Mouse (Mus musculus) brown adipose tissue, adult 24 weeks (tissue): ENCODE data around the gene Mfsd2b. TPM values are rescaled to one million over a fixed set of nuclear protein-coding genes. Genes with fewer than 3 reads are reported as not detected.

Experiments used
- polyA plus RNA-seq: library from polyadenylated mRNA; stranded (reverse); fragments of >200 nt; gene quantifications from 2 replicates; pipeline ENCODE4 v1.2.4, GENCODE M21; 2012; ENCODE audit not compliant: missing spikeins, insufficient read depth, insufficient read length

Mfsd2b gene
- polyA plus RNA-seq, 1 experiment = not detected

Other genes with a start within 250 kb of the Mfsd2b start
- gene Fam228a, start 135.9 kb downstream of the Mfsd2b start, polyA plus RNA-seq = 0.50 and 0.83 TPM in 2 replicates
- gene Pfn4, start 105.3 kb downstream of the Mfsd2b start, polyA plus RNA-seq = 2.9 and 3.2 TPM in 2 replicates
- gene Fam228b, start 105.1 kb downstream of the Mfsd2b start, polyA plus RNA-seq = 14.4 and 23.9 TPM in 2 replicates
- gene Sf3b6, start 56.8 kb downstream of the Mfsd2b start, polyA plus RNA-seq = 164 and 180 TPM in 2 replicates
- 1.4 and 2.5 TPM in 2 replicates for gene Fkbp1b, start 32.8 kb downstream of the Mfsd2b start, polyA plus RNA-seq
- 6.3 and 7.7 TPM in 2 replicates for gene Wdcp, start 31.1 kb downstream of the Mfsd2b start, polyA plus RNA-seq
- 63.9 and 116 TPM in 2 replicates for gene Ubxn2a, start 33.3 kb upstream of the Mfsd2b start, polyA plus RNA-seq
- gene Atad2b, start 43.0 kb upstream of the Mfsd2b start, polyA plus RNA-seq = 5.7 and 6.1 TPM in 2 replicates